Mouse (Mus musculus) retina, postnatal 1 day (tissue): ENCODE measurements around the gene Wdr90.

Source experiments
- DNase-seq: peaks from one replicate; pipeline ENCODE4 v3.0.0-alpha.2; 2012

Gene Wdr90

GRCm38 (mm10) chr17:25801029-25801428, 60.3 kb downstream of the Wdr90 start:
- DNase-seq: peak; percentile 91

- peak; percentile 95 for DNase-seq
Measured at GRCm38 (mm10) chr17:25796951-25797369, 64.3 kb downstream of the Wdr90 start, which contains the start of gene Metrn. TSS of gene Metrn (minus strand) at chr17:25797136.

- no peak for DNase-seq
Measured at GRCm38 (mm10) chr17:25796211-25796771, 65.0 kb downstream of the Wdr90 start.

GRCm38 (mm10) chr17:25795609-25796092, 65.7 kb downstream of the Wdr90 start, which contains the start of gene AC134908.4:
TSS of gene AC134908.4 (minus strand) at chr17:25795659.
- peak; percentile 92 for DNase-seq

- no peak for DNase-seq
Measured at GRCm38 (mm10) chr17:25794998-25795397, 66.3 kb downstream of the Wdr90 start.
